Mouse (Mus musculus) retina, embryonic 14.5 days (tissue): Measurements from ENCODE around the gene Cd300lg.

Experiments used
- DNase-seq: peaks from one replicate; pipeline ENCODE4 v3.0.0-alpha.2; 2015; ENCODE audit warnings: low spot score

Gene Cd300lg

DNA sequence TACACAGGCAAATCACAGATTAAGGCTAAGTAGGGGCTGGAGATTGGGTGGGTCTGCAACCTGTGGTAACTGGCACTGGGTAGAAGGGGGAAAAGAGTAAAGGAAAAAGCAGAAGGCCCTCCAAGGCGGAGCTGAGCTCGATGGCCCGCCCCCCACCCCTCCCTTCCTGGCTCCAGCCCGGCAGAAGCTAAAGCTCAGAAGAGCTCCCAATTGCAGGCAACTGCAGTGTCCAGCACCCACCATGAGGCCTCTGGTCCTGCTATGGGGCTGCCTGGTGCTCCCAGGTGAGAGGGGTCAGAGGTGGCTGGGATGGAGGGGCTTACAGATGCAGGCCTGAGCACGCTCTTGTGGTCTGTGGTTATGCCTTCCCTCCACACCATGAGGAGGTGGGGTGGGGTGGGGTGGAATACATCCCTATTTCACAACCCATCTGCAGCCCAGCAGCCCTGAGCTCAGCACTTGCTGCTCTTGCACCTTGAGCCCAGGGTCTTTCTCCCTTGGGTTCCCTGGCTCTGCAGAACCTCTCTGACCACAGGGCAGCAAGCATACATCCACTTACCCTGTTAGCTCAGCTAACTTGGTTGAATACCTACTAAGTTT is at the start of gene Cd300lg:
Cd300lg (plus strand) TSS at position 160 of the 600 bp plus-strand sequence.
- no peak for DNase-seq

DNA sequence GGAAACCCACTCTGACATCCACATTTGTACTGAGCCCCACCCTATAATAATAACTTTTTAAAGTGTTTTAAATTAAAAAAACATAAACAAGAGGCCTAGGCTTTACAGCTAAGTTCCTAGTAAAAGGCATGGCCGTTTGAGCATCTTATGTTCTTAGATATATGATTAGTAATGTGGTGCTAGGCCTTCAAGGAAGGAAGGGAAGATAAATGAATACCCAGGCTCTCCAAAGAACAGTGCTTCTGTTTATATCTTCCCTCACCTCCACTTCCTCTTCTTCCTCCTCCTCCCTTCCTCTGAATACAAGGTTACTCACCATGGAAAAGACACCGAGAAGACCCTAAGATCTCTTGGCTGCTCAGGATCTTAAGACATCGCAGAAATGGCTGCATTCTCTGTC is 49.5 kb upstream of the Cd300lg start:
- no peak for DNase-seq

DNA sequence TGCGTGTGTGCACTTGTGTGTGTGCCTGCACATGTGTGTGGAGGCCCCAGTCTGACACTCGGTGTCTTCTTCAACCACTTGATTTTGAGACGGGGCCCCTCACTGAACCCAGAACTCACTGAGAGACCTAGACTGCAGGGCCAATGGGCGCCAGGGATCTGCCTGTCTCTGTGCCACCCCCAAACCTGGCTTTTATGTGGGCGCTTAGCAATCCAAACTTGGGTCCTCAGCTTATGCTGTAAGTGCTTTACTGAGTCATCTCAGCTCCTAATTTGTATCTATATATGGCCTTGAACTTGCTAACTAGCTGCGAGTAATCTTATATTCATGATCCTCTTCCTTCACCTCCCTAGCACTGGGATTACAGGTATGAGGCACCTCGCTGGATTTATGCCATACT is 48.9 kb upstream of the Cd300lg start:
- no peak for DNase-seq

DNA sequence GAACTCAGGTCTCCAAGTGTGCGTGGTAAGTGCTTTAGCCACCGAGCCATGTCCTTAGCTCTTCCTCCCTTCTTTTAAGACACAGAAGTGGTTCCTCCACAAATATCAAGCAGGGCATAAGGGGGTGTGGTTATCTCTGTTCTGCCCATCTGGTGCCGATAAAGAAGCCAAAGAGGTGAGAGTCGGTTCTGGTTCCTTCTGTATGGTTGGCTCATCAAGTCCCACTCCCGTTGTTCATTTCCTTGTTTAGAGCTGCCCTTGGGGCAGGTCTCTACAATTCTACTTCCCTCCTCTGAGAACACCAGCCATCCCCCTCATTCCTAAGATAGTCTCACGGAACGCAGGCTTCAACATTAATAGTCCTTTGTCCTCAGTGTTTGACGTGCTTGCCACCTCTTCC is 47.2 kb upstream of the Cd300lg start:
- no peak for DNase-seq

DNA sequence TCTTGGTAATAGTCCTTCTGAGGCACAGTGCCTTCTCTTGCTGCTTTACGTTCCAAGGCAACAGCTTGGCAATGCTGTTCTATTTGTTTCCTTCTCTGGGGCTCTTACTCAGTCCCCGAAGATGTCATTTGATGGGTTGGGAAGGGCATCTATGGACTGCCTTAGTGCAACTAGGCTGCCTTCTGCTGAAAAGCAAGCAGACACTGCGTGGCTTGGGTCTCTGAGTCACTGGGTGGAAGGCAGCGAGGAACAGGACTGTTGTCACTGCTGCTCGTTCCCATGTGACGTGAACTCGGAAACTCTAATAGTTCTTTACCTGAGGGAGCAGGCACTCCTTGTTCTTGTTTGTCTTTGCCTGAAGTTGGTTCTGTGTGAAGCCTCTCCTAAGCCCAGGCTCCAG is 45.4 kb upstream of the Cd300lg start:
- DNase-seq, result no peak

DNA sequence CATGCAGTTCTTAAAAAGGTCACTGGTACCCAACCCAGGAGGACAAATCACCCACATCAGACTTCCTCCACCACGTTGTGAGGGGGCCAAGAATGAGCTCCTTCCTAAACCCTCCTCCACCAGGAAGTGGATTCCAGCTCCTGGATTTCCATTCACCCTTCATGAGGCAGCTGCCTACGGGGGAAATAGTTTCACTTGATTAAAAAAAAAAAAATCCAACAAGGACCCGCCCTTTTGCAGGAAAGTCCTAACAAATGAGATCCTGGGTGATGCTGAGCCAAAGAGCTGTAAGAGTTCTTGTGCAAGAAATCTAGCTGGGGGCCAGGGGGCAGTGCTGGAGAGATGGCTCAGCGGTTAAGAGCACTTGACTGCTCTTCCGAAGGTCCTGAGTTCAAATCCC is 43.1 kb upstream of the Cd300lg start:
- no peak for DNase-seq

DNA sequence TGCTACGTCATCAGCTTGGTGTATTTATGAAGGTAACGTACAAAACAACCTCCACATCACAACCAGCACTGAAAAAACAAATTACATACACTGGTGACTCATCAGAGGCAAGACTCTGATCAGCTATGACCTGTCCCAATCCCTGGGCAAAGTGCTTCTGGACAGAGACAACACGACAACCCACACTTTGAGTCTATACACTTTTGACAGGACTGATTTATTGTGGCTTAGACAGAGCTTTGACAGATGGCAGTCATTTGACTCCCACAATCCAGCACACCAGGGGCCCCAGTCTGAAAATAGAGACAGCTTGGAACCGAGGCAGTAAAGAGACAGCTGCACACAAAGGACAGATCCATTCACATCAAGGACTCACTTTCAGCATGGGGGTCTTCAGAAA is 41.8 kb upstream of the Cd300lg start:
- no peak for DNase-seq

DNA sequence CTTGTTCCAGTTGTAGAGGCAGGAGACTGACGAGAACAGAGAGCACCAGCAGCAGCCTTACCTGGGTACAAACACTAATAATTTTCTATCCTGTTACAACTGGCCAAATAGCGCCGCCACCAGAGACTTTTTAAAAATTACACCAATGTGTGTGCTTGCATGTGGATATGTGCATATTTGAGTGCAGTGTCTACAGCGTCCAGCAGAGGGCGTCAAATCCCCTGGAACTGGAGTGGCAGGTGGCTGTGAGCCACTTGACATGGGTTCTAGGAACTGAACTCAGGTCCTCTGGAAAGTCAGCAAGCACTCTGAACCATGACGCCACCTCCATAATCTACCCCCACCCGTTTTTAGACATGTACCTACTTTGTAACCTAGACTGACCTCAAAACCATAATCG is 37.1 kb upstream of the Cd300lg start:
- no peak for DNase-seq

DNA sequence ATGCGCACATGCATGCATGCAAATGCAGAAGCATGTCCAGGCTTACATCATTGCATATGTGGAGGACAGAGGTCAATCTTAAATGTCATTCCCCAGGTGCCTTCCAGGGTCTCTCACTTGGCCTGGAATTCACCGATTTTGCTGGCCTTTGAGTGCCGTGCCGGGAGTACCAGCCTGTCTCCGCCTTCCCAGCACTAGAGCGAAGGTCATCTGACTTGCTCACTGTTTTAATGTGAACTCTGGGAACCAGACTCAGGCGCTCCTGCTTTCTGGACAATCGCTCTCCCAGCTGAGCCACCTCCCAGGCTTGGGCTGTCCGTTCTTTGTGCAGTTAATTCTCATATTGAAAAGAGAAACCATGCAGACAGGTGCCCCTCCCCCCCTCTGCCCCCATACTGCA is 35.0 kb upstream of the Cd300lg start:
- no peak for DNase-seq

DNA sequence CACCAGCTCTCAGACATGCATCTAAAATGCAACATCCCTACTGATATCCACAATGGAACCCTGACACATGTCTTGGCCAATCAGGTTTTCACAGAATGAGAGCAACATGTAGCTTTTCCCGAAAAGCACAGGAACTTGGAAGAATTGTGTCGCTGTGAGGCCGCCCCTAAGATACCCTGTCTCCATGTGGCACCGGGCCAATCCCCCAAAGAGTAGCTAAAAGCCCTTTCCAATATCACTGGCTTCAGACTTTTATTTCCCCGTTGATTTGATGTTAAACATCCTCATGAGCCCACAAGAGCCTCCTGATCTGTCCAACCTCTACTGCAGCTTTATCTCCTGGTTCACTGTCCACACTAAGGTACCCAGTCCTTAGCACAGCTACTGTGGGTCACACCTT is 34.6 kb upstream of the Cd300lg start:
- no peak for DNase-seq

DNA sequence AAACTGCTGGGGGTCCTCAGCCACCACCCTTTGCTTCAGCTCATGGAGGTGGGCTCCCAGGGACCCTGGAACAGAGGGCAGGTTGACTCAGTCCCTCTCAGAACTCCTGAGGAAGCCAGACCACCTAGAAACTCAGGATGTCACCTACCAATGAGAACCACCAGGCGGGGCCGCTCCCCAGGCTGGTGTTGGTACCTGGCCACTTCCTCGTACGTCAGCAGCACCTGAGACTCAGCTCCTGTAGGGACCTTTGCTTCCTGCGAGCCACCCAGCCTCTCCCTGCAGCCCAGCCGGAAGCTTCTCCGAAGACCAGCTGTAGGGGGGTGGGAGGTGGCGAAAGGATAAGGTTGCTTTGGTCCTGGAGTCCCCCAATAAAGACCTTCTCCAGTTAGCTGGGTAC is 32.9 kb upstream of the Cd300lg start:
- no peak for DNase-seq

DNA sequence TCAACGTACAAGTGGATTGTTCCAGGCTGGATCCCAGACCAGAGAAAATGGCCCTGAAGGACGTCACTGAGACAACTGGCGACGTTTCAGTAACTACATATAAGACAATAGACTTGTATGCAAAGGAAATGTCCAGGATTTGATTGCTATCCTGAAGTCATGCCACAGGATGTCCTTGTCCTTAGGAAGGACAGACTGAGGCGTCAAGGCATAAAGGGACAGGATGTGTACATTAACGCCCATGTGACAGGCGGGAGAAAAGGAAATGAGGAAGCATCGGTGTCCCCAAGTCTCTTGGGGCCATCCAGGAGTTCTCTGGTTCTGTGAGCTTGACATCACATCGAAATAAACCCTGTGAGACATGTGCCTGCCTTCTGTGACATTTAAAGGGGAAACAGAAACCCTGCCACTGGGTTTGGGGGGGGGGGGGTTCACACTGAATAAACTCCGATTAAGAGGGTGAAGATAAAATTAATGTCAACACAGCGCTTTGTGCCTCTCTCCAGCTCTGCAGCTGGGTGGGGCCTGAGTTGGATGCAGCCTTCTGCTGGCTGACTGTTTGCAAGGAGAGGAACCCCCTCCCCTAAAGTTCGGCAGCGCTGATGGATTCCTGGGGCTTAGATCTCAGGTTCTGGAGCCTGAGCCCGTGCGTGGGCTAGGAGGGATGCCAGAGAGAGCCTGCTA is 32.2 kb upstream of the Cd300lg start:
- DNase-seq, result no peak

DNA sequence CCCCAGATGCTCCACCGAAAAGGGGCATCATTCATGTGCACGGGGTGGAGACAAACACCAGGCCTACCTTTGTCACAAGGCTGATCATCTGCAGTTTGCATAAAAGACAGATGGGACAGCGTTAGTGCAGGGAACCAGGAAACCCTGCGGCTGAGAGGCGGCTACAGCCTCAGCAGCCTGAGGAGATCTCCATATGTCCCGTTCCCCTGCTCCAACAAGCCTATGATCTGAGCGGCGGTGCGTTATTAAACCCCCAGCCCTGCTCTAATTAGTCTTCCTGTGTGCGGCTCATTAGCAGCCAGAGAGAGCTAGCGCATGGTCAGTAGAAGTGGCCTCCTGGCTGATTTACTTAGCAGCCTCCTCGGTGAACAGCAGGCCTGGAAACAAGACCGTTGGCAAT is 31.2 kb upstream of the Cd300lg start:
- DNase-seq, result peak; percentile 84

DNA sequence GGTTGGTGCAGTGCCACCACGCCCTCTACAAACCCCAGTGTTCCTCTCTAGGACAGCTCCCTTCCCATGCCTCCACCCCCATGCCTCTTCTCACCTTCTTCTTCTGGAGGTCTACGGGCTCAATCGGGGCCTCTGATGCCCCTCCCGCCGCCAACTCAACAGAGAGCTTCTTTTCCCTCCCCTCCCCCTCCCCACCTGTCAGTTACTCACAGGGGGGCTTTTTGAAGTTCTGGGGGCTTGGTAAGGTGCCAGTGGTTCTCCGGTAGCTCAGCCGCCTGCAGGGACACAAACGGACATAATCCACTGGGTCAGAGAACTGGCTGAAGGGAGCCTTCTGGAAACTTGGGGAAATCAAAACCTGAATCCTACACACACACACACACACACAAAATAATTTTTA is 29.8 kb upstream of the Cd300lg start:
- no peak for DNase-seq

DNA sequence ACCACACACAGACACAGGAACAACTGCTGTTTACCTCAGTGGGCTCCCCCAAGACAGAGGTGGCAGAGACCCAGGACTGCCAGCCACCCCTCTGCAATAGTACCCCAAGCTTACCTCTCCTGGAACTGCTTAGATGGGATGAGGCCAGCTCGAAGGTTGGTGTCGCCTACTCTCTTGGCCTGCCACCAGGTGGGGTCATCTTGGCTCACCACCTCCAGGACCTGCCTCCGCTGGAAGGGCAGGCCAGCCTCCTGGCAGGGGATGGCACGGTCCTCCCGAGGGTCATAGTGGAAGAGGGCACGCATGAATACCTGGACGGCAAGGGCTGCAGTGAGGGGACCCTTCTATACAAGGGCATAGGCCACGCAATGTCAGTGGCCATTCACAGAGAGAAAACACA is 28.1 kb upstream of the Cd300lg start:
- DNase-seq, result no peak

DNA sequence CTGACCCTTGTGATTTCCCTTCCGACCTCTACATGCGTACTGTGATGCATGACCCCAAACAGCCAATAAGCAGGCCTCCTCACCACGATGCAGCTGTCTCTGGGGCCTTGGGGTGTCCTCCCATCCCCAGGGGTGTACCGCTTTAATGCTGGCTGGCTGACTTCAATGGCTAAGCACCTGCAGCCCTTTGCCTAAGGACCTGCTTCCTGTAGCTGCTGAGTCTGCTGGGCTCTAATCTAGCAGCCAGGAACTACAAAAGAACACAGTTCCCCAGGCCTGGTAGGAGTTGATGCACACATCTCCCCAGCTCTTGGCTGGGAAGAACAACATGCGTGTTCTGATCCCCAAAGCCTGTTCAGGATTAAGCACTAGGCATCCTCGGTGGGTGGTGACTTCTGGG is 25.8 kb upstream of the Cd300lg start:
- DNase-seq, result no peak

DNA sequence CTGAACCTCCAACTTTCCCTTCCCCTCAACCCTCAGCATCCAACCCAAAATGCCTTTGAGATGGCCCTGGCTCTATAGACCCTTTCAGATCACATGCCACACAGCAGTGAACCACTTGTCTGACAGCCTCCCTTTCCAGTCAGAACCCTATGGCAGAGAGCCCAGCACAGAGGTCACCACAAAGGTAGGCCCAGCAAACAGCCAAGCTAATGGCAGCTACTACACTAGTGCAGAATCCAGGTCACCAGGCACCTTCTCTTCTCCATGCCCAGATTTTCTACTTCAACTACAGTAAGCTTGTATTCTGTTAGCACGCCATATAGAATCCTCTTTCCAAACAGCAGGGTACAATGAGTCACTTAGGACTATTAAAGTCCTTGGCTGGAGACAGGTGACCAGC is 25.2 kb upstream of the Cd300lg start:
- DNase-seq, result no peak

DNA sequence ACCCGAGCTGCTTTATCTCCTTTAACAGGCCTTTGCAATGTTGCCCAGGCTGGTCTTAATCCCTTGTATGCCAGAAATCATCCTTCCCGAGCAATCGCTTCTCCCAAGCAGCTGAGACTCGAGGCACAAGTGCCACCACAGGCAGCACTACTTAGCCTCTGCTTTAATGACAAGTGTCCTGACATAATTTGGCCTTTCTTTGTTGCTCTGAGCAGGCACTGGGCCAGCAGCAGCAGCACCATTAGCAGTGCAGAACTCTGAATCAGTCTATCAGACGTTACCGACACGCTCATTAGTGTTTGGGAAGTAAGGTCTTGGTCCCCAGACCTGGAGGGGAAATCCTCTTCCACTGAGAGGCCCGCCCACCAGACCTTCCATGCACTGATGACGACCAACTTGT is 21.6 kb upstream of the Cd300lg start:
- DNase-seq, result no peak

DNA sequence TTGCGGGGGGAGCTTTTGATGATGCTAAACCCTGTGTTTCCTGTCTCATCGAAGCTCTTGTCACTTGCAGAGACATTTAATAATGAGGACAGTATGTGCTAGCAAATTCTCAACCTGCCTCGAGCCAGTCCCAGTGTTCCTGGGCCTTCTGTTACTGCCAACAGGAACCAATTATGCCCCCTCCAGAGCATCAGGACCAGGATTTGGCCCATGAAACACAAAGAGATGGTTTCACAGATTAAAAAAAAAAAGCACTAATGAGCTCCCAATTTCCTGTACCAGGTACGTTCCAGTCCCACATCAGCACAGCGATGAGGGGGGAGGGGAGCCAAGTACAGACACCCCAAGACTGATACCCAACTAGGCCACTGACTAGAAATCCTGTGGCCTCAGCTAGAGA is 20.1 kb upstream of the Cd300lg start:
- no peak for DNase-seq

DNA sequence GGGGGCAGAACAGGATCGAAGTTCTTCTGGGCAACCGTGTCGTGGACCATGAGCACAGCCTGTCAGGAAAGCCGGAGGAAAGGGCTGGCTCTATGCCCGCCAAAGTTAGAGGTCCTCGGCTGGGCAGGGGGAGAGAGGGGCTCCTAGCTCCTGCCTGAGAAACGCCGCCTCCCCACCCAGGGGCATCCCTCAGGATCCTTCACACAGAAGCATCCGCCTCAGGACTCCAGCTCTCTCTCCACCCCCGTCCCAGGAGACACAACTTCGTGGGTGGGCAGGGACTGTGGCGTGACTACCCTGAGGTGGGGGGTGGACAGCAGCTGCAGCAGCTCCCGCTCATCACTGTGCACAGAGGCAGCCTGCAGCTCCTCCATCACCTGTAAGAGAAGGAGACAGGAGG is 17.9 kb upstream of the Cd300lg start:
- DNase-seq, result no peak

DNA sequence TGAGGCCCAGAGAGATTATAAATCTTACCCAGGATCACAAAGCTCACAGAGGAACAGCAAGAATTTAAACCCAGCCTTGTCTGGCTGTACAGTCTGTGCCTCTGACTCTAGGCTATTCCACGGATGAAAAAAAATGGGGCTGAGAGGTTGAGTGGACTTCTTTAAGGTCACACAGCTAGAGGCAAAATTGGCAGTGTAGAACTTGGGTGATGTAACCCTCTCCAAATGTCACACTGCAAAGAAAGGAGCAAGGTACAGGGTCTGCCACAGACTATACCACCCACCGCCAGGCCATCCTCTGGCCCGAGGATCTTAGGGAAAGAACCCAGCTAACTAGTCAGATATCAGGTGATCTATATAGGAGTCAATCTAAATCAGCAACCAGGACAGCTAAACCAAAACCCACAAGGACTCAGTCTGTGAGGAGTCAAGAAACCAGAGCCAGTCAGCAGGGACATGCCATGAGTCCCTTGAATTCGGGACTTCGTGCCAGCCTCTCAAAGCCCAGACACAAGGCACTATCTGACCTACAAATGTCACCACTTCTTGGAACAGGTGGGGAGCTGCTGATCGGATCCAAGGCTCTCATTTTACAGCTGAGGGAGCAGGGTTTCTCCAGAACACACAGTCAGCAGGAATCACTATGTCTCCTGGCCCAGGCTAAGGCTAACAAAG is 17.1 kb upstream of the Cd300lg start:
- no peak for DNase-seq

DNA sequence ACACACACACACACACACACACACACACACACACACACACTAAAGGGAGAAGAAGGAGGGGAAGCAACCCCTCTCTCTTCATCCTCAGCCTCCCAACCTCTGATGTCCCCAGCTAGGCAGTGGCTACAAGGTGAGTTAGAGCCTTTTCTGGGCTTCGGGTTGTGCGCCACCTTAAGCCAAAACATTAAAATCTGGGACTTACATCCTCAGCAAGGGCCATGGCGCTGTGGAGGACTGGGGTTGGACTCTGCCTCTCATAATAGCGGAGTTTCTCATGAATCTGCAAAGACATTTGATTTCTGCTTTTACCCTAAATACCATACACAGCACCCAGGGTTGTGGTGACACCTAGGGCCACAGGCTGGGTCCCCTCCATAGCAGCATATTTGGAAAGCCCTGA is 16.4 kb upstream of the Cd300lg start:
- DNase-seq, result no peak

DNA sequence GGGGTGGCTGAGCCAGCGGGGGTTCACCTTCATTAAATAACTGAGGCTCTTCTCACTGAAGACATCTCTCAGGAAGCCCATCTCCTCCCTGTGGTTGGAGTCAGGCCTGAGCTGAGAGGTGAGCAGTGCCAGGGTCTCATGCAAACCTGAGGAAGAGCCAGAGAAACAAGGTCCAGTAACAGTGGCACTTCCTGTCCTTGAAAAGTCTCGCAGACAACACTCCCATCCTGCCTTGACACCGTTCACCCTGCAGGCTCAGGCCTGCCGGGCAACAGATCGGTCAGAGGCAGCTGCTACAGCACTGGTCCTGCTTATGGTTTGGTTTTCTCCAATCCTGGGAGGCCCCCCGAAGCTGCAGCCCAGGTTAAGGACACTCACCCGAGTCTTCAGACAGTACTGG is 16.0 kb upstream of the Cd300lg start:
- DNase-seq, result no peak
